Mouse (Mus musculus) stomach, postnatal 0 days (tissue): Measurements from ENCODE around the gene Erf.

Experiments used
- CTCF ChIP-seq: IDR thresholded peaks from 2 replicates; pipeline ENCODE4 v1.5.1; 2016; ENCODE audit warnings: antibody characterized with exemption, low read depth, mild to moderate bottlenecking, moderate library complexity
- EP300 ChIP-seq: optimal IDR thresholded peaks from 2 replicates; pipeline ENCODE3; 2016; ENCODE audit warnings: antibody characterized with exemption

- no peak for TF ChIP-seq EP300
- TF ChIP-seq CTCF = no peak
Observed at GRCm38 (mm10) chr7:25292107-25292506, 41.5 kb upstream of the Erf start.
